Mouse (Mus musculus) forebrain, embryonic 14.5 days (tissue): ENCODE results near the gene Fbxl15. TPM values are rescaled to one million over a fixed set of nuclear protein-coding genes. Genes with fewer than 3 reads are reported as not detected.

Experiments used
- microRNA counts: library from miRNA; unstranded; fragments of <30 nt; microRNA quantifications from one replicate; lab custom pipeline; 2016
- microRNA-seq: library from miRNA; unstranded; fragments of <30 nt; microRNA quantifications from one replicate; pipeline ENCODE4, GENCODE M21; 2016
- polyA plus RNA-seq: library from polyadenylated mRNA; unstranded; fragments of >200 nt; fragmentation: Nextera tagmentation; extraction: Ambion mirVana; gene quantifications from 2 replicates; pipeline ENCODE4 v1.2.1, GENCODE M21; 2014

Fbxl15 gene
- polyA plus RNA-seq, 1 experiment from 2014 or later: 43.1 TPM

MicroRNA genes within 50 kb of the gene (microRNA counts, 519-probe panel; counts per million panel counts)
- not detected for microRNA mmu-miR-146b (lab: Ali Mortazavi, UCI)

Small RNA genes lying within 50 kb of the gene (microRNA-seq; reads per million reads assigned to microRNA genes)
- 0.79 reads per million for gene Mir146b

Other genes with a start within 250 kb of the Fbxl15 start
- not detected in 2 replicates for gene Elovl3, start 196.3 kb upstream of the Fbxl15 start, polyA plus RNA-seq
- not detected in 2 replicates for gene Pitx3, start 179.9 kb upstream of the Fbxl15 start, polyA plus RNA-seq
- 36.3 and 50.7 TPM in 2 replicates for gene Gbf1, start 175.7 kb upstream of the Fbxl15 start, polyA plus RNA-seq
- 1.4 and 1.6 TPM in 2 replicates for gene Nfkb2, start 23.9 kb upstream of the Fbxl15 start, polyA plus RNA-seq
- 68.7 and 83.0 TPM in 2 replicates for gene Psd, start 1.0 kb upstream of the Fbxl15 start, polyA plus RNA-seq
- gene Cuedc2, start 10.5 kb downstream of the Fbxl15 start, polyA plus RNA-seq: 402 and 405 TPM in 2 replicates
- gene Mfsd13a, start 12.9 kb downstream of the Fbxl15 start, polyA plus RNA-seq: 7.2 TPM in 2 replicates
- 1.8 and 2.2 TPM in 2 replicates for gene 2310034G01Rik, start 22.1 kb downstream of the Fbxl15 start, polyA plus RNA-seq
- gene Actr1a, start 67.6 kb downstream of the Fbxl15 start, polyA plus RNA-seq: 402 and 428 TPM in 2 replicates
- gene Sufu, start 68.7 kb downstream of the Fbxl15 start, polyA plus RNA-seq: 21.8 and 27.8 TPM in 2 replicates
- gene Trim8, start 173.5 kb downstream of the Fbxl15 start, polyA plus RNA-seq: 23.0 and 24.8 TPM in 2 replicates
- gene Arl3, start 245.0 kb downstream of the Fbxl15 start, polyA plus RNA-seq: 159 and 164 TPM in 2 replicates
- 6.8 and 8.0 TPM in 2 replicates for gene Sfxn2, start 245.2 kb downstream of the Fbxl15 start, polyA plus RNA-seq